Mouse (Mus musculus) embryo, embryonic 9.5 days (tissue): ENCODE results near the gene Olfr1185-ps1.
"Not testable (repeated sequence)": the region's sequence is repeated elsewhere in the genome, so short reads cannot be mapped to it uniquely, and the experiment has no call there.

Experiments used
- DNase-seq: peaks from one replicate; pipeline ENCODE4 v3.0.0-alpha.2; 2017; ENCODE audit errors: extremely low spot score

The Olfr1185-ps1 gene

DNA sequence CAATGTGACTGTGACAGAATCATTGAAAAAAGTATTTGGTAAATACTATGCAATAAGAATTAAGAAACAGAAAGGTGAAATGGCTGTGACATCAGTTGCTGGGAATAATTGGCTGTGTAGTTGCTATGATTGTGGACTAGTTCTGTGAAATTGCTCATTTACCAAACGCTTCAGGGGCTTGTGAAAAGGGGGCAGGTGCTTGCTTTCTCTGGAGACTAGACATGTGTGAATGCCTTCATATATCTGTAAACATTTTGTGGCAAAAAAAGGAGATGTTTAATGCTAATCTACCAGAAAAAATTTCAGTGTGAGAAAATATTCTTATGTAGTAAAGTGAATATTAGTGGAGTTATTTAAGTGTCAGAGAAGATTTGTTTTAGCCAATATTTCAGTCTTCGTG is at the start of gene Olfr1185-ps1:
Gene Olfr1185-ps1 (plus strand): TSS at position 301 of the 400 bp plus-strand sequence.
- no peak for DNase-seq

- DNase-seq, result no peak
Measured at GRCm38 (mm10) chr2:88449031-88449430, 44.1 kb upstream of the Olfr1185-ps1 start, which contains the start of gene Gm13757. Gene Gm13757, minus strand, starts transcription at chr2:88449131.

DNA sequence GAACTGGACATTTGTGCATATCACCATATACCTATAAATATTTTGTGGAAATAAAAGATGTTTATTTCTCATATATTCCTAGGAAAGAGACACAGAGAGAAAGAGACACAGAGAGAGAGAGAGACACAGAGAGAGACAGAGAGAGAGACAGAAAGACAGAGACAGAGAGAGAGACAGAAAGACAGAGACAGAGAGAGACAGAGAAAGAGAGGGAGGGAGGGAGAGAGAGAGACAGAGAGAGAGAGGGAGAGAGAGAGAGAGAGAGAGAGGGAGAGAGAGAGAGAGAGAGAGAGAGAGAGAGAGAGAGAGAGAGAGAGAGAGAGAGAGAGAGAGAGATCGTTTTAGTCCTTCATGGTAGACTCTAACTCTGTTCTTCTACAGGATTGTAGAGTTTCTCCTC is 38.6 kb upstream of the Olfr1185-ps1 start, which contains the start of gene Olfr1183:
Gene Olfr1183 (plus strand): TSS at position 301 of the 400 bp plus-strand sequence.
- not testable (repeated sequence) for DNase-seq

- no peak for DNase-seq
Measured at GRCm38 (mm10) chr2:88483298-88483697, 9.8 kb upstream of the Olfr1185-ps1 start, which contains the start of gene Olfr1184. Gene Olfr1184, plus strand, starts transcription at chr2:88483598.

DNA sequence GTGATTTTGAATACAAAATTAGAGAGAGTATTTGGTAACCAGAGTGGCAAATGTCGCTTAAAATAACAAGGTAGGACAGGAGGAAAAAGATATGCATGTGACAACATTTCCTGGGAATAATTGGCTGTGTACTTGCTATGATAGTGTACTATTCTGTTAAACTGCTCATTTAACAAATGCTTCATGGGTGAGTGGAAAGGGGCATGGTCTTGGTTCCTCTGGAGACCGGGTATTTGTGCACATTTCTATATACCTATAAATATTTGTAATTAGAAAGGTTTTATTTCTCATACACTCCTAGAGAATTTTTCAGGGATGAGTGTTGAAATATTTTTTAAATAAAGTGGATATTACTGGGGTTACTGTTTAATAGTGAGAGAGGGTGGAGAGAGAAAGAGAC is 25.1 kb downstream of the Olfr1185-ps1 start, which contains the start of gene Olfr1186:
Gene Olfr1186 (plus strand): TSS at position 301 of the 400 bp plus-strand sequence.
- DNase-seq, result no peak

DNA sequence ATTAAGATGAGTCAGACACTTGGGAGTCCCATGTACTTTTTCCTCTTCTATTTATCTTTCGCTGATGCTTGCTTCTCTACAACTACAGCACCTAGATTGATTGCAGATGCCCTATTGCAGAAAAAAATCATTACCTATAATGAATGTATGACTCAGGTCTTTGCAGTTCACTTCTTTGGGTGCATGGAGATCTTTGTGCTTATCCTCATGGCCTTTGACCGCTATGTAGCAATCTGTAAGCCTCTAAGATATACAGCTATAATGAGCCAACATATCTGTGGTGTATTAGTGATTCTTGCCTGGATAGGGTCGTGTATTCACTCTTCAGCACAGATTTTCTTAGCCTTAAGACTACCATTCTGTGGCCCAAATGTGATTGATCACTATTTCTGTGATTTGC is 32.6 kb downstream of the Olfr1185-ps1 start:
- no peak for DNase-seq
